Mouse (Mus musculus) megakaryocyte, embryonic 14.5 days (primary cell): ENCODE data around the gene AC124108.1. TPM values are rescaled to one million over a fixed set of nuclear protein-coding genes. Genes with fewer than 3 reads are reported as not detected.
"Not testable (repeated sequence)": the region's sequence is repeated elsewhere in the genome, so short reads cannot be mapped to it uniquely, and the experiment has no call there.

Source experiments
- H3K27me3 ChIP-seq: replicated peaks from 2 replicates; pipeline ENCODE3; 2012; ENCODE audit warnings: inconsistent platforms
- H3K36me3 ChIP-seq: replicated peaks from 2 replicates; pipeline ENCODE3; 2012; ENCODE audit warnings: low read length, inconsistent platforms, mixed read lengths
- H3K4me1 ChIP-seq: 2 replicates; pipeline ENCODE4 v1.6.1; 2012; ENCODE audit warnings: inconsistent platforms
- H3K4me3 ChIP-seq: replicated peaks from 2 replicates; pipeline ENCODE3; 2012; ENCODE audit warnings: moderate library complexity, mild to moderate bottlenecking, inconsistent platforms
- H3K9me3 ChIP-seq: 2 replicates; pipeline ENCODE4 v1.6.1; 2012; ENCODE audit warnings: inconsistent platforms
- FLI1 ChIP-seq: IDR thresholded peaks from 2 replicates; pipeline ENCODE4 v1.6.1; 2012; ENCODE audit warnings: low read length, inconsistent platforms, mixed read lengths
- GATA1 ChIP-seq: IDR thresholded peaks from 3 replicates; pipeline ENCODE4 v1.6.1; 2012; ENCODE audit warnings: mixed read lengths, low read length, inconsistent platforms, borderline replicate concordance
- polyA plus RNA-seq: library from polyadenylated mRNA; stranded (reverse); fragments of >175 nt; gene quantifications from 2 replicates; pipeline ENCODE4 v1.2.3, GENCODE M21; 2012; ENCODE audit warnings: low replicate concordance; ENCODE audit not compliant: insufficient read depth

Gene AC124108.1
- polyA plus RNA-seq, 1 experiment, result not detected

DNA sequence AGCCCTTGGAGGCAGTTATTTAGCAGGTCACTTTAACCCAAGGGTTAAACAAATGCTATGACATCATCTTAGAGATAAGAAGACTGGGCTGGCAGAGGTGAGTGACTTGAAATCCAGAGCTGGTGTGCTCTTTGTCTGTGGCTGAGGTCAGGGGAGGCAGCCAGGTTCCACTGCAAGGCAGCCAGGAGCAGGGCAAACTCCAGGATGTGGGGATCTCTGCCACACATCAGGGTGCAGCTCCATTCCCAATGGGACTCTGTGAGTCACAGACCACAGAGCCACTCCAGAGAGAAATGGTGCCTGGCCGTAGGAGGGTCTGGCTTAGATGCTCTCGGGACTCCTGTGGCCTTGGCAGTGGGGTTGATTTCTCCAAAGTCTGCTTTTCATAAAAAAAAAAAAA lies 39.3 kb upstream of the AC124108.1 start:
- no peak overlapping the region for H3K4me3 ChIP-seq
- H3K9me3 ChIP-seq, result no peaks in the 10 kb centered on the region
- H3K4me1 ChIP-seq, result peaks cover 40% of the 10 kb centered on the region
- H3K36me3 ChIP-seq, result no peaks in the 10 kb centered on the region
- TF ChIP-seq GATA1, result no peak
- no peak for TF ChIP-seq FLI1
- peaks cover 32% of the 10 kb centered on the region for H3K27me3 ChIP-seq

DNA sequence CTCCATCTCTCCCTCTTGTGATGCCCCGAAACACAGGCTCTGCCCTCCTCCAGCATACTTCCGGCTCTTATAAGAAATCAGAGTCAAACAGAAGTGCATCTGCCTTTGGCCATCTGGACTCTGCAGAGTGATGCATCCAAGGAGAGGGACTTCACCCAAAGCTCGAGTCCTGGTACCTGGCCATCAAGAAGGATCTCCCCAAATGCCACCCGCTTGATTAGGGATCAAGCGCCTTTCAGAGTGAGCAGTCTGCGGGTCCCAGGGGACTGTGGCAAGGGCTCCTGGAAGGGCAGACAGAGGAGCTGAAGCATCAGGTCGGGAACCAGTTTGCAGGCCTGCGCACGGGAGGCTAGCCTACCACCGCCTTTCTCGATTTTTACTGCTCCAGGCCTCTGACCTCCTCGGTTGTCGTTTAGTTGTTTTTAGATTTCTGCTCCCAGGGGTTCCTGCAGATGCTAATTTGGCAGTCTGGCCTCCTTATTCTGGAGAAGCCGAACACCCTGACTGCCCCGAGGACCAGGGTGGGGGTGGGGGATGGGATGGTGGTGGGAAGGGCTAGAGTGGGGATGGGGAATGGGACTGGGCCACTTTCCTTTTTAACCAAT lies 38.1 kb upstream of the AC124108.1 start:
- Histone ChIP-seq H3K9me3 (no peaks in the 10 kb centered on the region), H3K27me3 (peaks cover 37% of the 10 kb centered on the region), H3K36me3 (no peaks in the 10 kb centered on the region), H3K4me3 (no peak overlapping the region), H3K4me1 (peaks cover 41% of the 10 kb centered on the region)
- TF ChIP-seq FLI1 (no peak), GATA1 (no peak)

DNA sequence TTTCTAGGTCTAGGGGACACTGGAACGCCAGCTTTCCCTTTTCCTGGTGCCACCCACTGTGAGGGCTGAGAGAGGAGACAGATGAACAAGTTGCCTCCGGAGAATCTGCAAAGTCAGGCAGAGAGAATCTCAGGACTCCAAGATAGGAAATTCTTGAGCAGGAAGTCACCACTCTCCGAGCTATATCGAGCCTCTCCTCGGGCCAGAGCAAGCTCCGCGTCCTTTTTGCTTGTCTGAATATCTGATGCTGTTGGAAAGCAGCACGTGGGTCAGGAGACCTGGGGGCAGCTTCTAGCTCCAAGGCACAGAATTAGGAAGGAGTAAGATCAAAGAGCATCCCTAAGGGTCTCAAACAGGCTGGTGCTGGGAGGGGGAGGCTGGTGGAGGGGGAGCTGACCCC lies 37.6 kb upstream of the AC124108.1 start:
- Histone ChIP-seq H3K9me3 (no peaks in the 10 kb centered on the region), H3K4me3 (no peak overlapping the region), H3K4me1 (peaks cover 41% of the 10 kb centered on the region), H3K27me3 (peaks cover 39% of the 10 kb centered on the region), H3K36me3 (no peaks in the 10 kb centered on the region)
- TF ChIP-seq FLI1, result no peak
- no peak for TF ChIP-seq GATA1

DNA sequence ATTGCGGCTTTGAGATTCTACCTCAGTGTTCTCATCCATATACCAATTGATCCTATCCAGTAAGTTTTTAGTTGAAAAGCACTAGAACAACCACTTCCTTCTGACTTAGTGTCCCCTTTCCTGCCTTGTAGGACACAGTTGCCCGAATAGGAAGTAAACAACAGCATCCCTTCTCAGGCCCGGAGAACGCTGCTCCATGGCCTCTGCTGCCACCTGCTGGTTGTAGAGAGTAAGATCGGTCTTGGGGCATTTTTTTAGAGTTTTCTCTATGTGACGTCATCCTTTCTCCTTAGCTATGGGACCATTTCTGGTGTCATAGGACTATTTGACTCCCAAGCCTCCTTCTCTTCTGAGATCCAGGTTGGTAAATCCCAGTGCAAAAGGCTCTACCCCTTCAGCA lies 35.5 kb upstream of the AC124108.1 start:
- Histone ChIP-seq H3K27me3 (peaks cover 49% of the 10 kb centered on the region), H3K4me3 (peak overlapping the region; percentile 75), H3K4me1 (peaks cover 25% of the 10 kb centered on the region), H3K9me3 (no peaks in the 10 kb centered on the region), H3K36me3 (no peaks in the 10 kb centered on the region)
- TF ChIP-seq FLI1 (no peak), GATA1 (no peak)

DNA sequence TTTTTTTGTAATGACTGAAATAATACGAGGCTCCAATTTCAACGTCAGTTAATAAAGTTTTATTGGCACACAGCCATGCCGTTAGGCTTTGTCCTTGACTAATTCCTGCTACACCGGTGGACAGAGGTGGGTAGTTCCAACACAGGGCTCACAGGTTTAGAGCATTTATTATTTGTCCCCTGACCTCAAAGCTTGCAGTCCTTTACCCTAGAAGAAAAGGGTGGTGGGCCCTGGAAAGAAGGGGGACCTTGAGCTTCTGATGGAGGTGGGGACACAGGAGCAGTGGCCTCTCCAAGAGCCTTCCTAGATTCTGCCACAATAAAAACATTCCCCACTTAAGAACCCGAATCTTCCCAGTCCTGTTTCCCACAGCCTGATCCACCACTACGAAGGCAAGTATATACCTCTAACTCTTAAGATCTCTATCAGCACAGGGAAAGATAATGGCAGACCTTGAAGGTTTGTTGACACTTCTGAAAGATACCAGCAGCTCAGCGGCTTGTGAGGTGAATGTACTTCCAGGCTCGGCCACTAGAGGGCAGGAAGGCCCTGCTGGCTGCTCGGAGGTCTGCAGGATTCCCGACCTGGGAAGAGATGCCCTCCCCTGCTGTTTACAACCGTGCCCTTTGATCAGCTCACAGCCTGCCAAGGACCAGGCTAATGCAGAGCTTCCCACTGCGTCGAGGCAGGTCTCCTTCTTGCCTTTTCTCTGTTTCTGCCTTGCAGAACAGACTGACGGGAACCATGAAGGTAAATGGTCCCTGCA lies 34.1 kb upstream of the AC124108.1 start:
- peaks cover 52% of the 10 kb centered on the region for H3K27me3 ChIP-seq
- TF ChIP-seq FLI1 (no peak), GATA1 (no peak)

DNA sequence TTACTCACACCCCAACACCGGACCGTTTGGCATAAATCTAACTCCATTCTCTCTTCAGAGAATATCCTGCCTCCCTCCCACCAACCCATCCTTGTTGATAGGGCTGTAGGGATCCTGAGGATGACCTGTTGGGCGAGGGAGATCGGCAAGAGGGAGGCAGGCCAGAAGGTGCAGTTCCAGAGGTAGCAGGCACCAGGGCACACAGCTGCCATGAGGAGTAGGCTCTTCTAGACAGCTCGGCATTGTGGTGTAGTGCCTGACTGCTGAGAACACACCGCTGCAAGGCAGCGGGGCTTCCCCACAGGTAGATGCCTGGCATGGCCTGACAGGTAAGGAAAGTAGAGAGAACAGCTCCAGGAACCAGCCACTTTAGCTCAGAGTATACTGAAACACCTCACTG lies 33.4 kb upstream of the AC124108.1 start:
- H3K4me1 ChIP-seq, result peaks cover 11% of the 10 kb centered on the region
- H3K9me3 ChIP-seq, result no peaks in the 10 kb centered on the region
- no peaks in the 10 kb centered on the region for H3K36me3 ChIP-seq
- TF ChIP-seq FLI1 (no peak), GATA1 (no peak)
- peaks cover 53% of the 10 kb centered on the region for H3K27me3 ChIP-seq
- no peak overlapping the region for H3K4me3 ChIP-seq

More for the DNA sequence above, 34.1 kb upstream of the AC124108.1 start:
- Histone ChIP-seq H3K9me3 (no peaks in the 10 kb centered on the region), H3K4me1 (peaks cover 11% of the 10 kb centered on the region), H3K36me3 (no peaks in the 10 kb centered on the region), H3K4me3 (peak overlapping the region; percentile 56)

DNA sequence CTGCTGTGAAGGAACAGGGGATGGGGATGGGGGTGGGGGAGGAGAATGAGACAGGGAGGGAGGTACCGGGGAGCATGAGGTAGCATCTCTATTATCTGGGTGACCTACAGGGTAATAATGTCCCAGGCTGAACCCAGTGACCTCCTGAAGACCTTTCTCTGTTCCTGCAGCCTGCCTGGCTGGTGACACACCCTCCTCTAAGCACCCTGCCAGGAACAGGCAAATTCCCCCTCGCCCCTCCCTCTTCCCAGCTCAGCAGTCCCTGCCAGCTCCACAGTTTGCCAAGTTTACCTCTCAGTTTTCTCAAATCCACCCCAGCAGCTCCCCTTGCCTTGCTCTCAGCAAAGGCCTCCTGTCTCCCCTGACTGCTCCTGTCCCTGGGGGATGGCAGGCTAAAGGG lies 32.5 kb upstream of the AC124108.1 start:
- peaks cover 59% of the 10 kb centered on the region for H3K27me3 ChIP-seq
- TF ChIP-seq GATA1 (no peak), FLI1 (no peak)
- H3K36me3 ChIP-seq, result no peaks in the 10 kb centered on the region
- H3K9me3 ChIP-seq, result no peaks in the 10 kb centered on the region
- peaks cover 8% of the 10 kb centered on the region for H3K4me1 ChIP-seq
- no peak overlapping the region for H3K4me3 ChIP-seq

DNA sequence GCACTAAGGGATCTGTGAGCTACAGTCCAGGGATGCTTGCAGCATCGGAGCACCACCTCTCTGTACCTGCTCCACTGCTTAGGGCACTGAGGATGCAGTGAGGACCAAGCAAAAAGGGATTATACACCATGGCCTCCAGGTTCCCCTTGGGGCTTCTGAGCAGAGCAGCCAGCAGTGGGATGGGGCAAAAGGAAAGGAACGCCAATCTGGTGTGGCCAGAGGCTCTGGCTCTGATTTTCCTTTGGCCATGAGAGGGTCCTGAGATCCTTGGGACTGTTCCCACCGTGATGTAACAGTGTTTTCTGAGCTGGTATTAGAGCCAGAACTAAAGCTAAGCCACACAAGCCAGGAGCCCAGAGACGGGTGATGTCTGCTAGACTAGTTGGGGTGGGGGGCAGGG lies 31.6 kb upstream of the AC124108.1 start:
- TF ChIP-seq FLI1 (no peak), GATA1 (no peak)
- Histone ChIP-seq H3K27me3 (peaks cover 67% of the 10 kb centered on the region), H3K36me3 (no peaks in the 10 kb centered on the region), H3K4me1 (peaks cover 6% of the 10 kb centered on the region), H3K9me3 (no peaks in the 10 kb centered on the region), H3K4me3 (no peak overlapping the region)

DNA sequence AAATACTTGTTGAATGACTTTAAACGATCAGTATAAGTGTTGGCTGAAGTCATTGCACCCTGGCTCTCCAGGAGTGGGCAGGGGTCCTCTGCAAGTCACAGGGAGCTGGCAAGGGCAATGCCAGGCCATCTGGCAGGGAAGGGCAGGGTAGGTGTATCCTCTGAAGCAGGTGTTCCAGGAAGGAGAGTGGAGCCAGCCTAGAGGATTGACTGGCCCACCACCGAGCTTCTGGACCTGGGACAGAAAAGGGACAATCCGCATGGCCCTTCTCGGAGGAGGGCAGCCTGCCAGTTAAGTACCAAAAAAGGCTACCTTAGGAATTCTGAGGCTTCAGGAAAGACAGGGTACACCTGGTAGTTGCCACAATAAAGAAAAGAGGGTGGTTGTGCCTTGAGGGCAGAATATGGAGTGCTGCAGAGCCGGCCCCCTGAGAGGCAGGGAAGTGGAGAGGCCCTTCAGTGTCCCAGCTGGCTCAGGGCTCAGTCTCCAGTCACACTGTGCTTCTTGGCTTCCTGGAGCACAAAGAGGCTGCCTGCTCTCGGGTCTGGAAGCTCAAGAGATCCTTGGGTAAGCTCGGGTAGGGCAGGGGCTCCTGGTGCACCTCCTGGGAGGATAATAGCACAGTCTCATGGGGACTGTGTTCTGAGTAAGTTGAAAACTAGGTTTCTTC lies 29.9 kb upstream of the AC124108.1 start:
- Histone ChIP-seq H3K36me3 (no peaks in the 10 kb centered on the region), H3K4me3 (no peak overlapping the region), H3K9me3 (peaks cover 4% of the 10 kb centered on the region; the same call in 1 of the 2 replicates), H3K4me1 (peaks cover 10% of the 10 kb centered on the region), H3K27me3 (peaks cover 78% of the 10 kb centered on the region)
- TF ChIP-seq GATA1 (no peak), FLI1 (no peak)

DNA sequence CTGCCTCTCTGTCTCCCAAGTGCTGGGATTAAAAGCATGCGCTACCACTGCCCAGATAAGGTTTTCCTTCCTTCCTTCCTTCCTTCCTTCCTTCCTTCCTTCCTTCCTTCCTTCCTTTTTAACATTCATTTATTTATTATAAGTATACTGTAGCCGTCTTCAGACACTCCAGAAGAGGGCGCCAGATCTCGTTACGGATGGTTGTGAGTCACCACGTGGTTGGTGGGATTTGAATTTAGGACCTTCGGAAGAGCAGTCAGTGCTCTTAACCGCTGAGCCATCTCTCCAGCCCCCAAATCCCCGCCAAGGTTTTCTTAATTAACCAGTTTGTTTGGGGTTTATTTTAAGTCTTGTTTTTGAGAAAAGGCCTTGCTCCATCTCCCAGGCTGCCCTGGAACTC lies 28.6 kb upstream of the AC124108.1 start:
- not testable (repeated sequence) for H3K4me3 ChIP-seq, H3K9me3 ChIP-seq, H3K4me1 ChIP-seq, H3K36me3 ChIP-seq
- peaks cover 87% of the 10 kb centered on the region for H3K27me3 ChIP-seq
